Mouse (Mus musculus) layer of hippocampus, adult 2 months (tissue): Measurements from ENCODE around the gene Cmya5. TPM values are rescaled to one million over a fixed set of nuclear protein-coding genes. Genes with fewer than 3 reads are reported as not detected.

Source experiments
- DNase-seq, 2 experiments: peaks; one replicate each; pipeline ENCODE4 v3.0.0; 2022; ENCODE audit warnings: low spot score in 2 of 2
- H3K27ac ChIP-seq: fragments of 200-600 bp; 2 replicates; pipeline ENCODE4 v1.8.1; 2022
- H3K4me3 ChIP-seq: fragments of 200-600 bp; 2 replicates; pipeline ENCODE4 v1.8.1; 2022; ENCODE audit warnings: mild to moderate bottlenecking
- CTCF ChIP-seq: fragments of 200-600 bp; conservative IDR thresholded peaks from 2 replicates; pipeline ENCODE4 v1.8.1; 2022; ENCODE audit warnings: antibody characterized with exemption, mild to moderate bottlenecking, moderate library complexity
- total RNA-seq, 2 experiments: library from RNA; stranded (reverse); gene quantifications; 2 replicates each; pipeline ENCODE4 v1.2.3; 2021

Cmya5 gene
- total RNA-seq, 2 experiments from 2014 or later = 3.4 to 3.5 TPM

- H3K4me3 ChIP-seq = no peak overlapping the region; the same call in 1 of the 2 replicates
- H3K27ac ChIP-seq = peak overlapping the region; percentile 89
- no peak for TF ChIP-seq CTCF
- DNase-seq = no peak
Measured at GRCm38 (mm10) chr13:93072871-93073411, 71.6 kb downstream of the Cmya5 start.

- no peak overlapping the region for H3K4me3 ChIP-seq
- TF ChIP-seq CTCF = no peak
- peak overlapping the region; percentile 89 for H3K27ac ChIP-seq
- no peak for DNase-seq
Measured at GRCm38 (mm10) chr13:93070406-93070805, 74.1 kb downstream of the Cmya5 start.

GRCm38 (mm10) chr13:93069481-93069880 is 75.0 kb downstream of the Cmya5 start:
- no peak for DNase-seq
- TF ChIP-seq CTCF = peak; percentile 73
- Histone ChIP-seq H3K4me3 (no peak overlapping the region), H3K27ac (no peak overlapping the region)

GRCm38 (mm10) chr13:93068353-93068752 is 76.2 kb downstream of the Cmya5 start:
- peak overlapping the region; percentile 56; the same call in 1 of the 2 replicates for H3K27ac ChIP-seq
- DNase-seq = peak; percentile 51 to 76
- H3K4me3 ChIP-seq = no peak overlapping the region
- TF ChIP-seq CTCF = no peak

GRCm38 (mm10) chr13:93062860-93063636 is 81.5 kb downstream of the Cmya5 start:
- TF ChIP-seq CTCF = no peak
- no peak overlapping the region for H3K27ac ChIP-seq
- peak in 1 of 2 experiments; percentile 22 for DNase-seq

GRCm38 (mm10) chr13:93061311-93061710 is 83.2 kb downstream of the Cmya5 start:
- Histone ChIP-seq H3K27ac (no peak overlapping the region; the same call in 1 of the 2 replicates), H3K4me3 (no peak overlapping the region)
- no peak for TF ChIP-seq CTCF
- no peak for DNase-seq

More at GRCm38 (mm10) chr13:93062860-93063636, 81.5 kb downstream of the Cmya5 start:
- H3K4me3 ChIP-seq = no peak overlapping the region

- no peak overlapping the region for H3K27ac ChIP-seq
- no peak for DNase-seq
- no peak for TF ChIP-seq CTCF
- H3K4me3 ChIP-seq = no peak overlapping the region
Measured at GRCm38 (mm10) chr13:93060437-93060836, 84.1 kb downstream of the Cmya5 start.

GRCm38 (mm10) chr13:93058551-93059011 is 85.9 kb downstream of the Cmya5 start:
- no peak overlapping the region for H3K4me3 ChIP-seq
- DNase-seq = peak; percentile 42 to 73
- peak overlapping the region; percentile 84 for H3K27ac ChIP-seq
- TF ChIP-seq CTCF = no peak

- peak overlapping the region; percentile 84 for H3K27ac ChIP-seq
- H3K4me3 ChIP-seq = no peak overlapping the region
- DNase-seq = no peak
- TF ChIP-seq CTCF = no peak
Measured at GRCm38 (mm10) chr13:93057492-93058260, 86.8 kb downstream of the Cmya5 start.

- DNase-seq = peak; percentile 55 to 67
- Histone ChIP-seq H3K27ac (peak overlapping the region; percentile 84), H3K4me3 (no peak overlapping the region)
- TF ChIP-seq CTCF = no peak
Measured at GRCm38 (mm10) chr13:93056091-93056490, 88.4 kb downstream of the Cmya5 start.

GRCm38 (mm10) chr13:93051483-93051882 is 93.0 kb downstream of the Cmya5 start:
- TF ChIP-seq CTCF = no peak
- H3K27ac ChIP-seq = no peak overlapping the region
- no peak for DNase-seq
- no peak overlapping the region for H3K4me3 ChIP-seq

- DNase-seq = no peak
- no peak for TF ChIP-seq CTCF
- no peak overlapping the region for H3K27ac ChIP-seq
- no peak overlapping the region for H3K4me3 ChIP-seq
Measured at GRCm38 (mm10) chr13:93041021-93041420, 103.5 kb downstream of the Cmya5 start.

GRCm38 (mm10) chr13:93036218-93036617 is 108.3 kb downstream of the Cmya5 start:
- no peak for DNase-seq
- Histone ChIP-seq H3K4me3 (no peak overlapping the region), H3K27ac (no peak overlapping the region)
- no peak for TF ChIP-seq CTCF
